Mouse (Mus musculus) right cerebral cortex, adult 18-20 months (tissue): ENCODE measurements at regions not wholly inside any gene's neighbourhood (a gene's known extent, or its start where the extent isn't known, plus 50 kb on each side); places are given as distances from the start of the nearest gene placed in this dataset.

Source experiments
- DNase-seq: peaks from one replicate; pipeline ENCODE4 v3.0.0; 2022; ENCODE audit warnings: mixed read lengths

DNA sequence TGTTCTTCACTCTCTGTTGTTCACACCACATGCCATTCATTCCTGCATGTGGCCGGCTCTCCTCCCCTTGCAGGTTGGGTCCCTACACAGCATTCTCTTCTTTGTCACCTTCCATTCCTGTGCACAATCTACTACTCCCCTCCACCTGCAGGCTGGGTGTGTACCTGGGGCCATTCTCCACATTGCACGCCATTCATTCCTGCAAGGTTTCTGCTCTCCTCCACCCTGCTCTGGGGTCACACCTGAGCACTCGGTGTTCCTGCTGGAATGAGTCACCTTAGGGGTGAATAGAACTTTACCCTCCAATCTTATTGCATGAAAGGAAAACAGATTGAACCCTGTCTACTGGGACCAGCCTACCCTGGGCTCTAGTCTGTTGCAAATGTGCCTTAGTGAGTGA is 72.7 kb upstream of the Id2 start:
- DNase-seq, result no peak

DNA sequence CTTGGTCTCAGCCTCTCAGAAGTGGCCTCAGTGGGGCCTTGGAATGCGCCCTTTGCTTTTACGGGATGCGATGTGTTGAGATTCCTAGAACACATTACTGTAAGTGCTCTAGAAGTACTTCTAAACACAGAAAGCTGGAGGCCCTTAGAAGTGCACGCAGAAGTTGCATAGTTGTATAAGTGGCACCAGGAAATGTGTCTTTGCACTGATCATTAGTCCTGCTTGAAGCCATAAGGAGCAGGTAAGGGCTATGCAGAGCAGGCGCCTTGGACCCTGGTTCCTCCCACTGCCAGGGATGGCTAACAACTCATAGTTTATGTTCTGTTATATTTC is 71.2 kb upstream of the Id2 start:
- no peak for DNase-seq

- no peak for DNase-seq
Measured at GRCm38 (mm10) chr12:25167504-25168212, 70.7 kb upstream of the Id2 start.

DNA sequence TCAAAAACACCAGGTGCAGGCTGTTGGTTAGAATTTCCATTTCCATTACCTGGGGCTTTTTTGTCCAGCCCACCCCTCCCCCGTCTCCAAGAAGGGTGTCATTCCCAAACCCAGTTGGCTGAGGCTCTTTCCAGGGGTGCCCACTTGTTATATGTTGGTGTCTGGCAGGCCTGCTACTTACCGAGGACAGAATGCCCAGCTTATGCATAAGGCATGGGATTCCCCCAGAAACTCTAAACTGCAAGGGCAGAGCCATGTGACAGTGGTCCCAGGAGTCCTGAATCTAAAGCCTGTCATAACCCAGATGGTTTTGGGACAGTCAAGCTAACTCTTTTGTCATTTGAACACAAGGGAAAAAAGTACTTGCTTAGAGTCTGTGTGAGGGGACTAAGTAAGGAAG is 69.6 kb upstream of the Id2 start:
- DNase-seq, result no peak

DNA sequence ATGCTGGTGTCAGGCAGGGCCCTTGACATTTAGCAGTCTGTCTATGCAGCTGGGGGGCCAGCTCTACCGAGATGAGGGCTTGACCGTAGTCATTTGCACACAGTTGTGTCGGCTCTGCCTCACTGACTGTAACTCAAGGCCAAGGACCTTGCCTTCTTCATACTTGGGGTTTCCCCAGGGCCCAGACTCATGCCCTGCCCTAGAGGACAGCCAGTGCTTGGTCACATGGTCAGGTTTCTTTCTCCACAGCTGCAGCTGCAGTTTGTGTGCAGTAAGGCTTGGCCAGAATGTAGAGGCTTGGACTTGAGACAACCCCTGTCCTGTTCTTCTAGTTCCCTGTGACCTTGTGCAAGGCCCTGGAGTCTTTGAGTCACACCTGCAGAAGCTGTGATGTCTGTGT is 68.7 kb upstream of the Id2 start:
- no peak for DNase-seq

- no peak for DNase-seq
Measured at GRCm38 (mm10) chr12:25164724-25165123, 67.8 kb upstream of the Id2 start.

- DNase-seq, result no peak
Measured at GRCm38 (mm10) chr12:25163541-25163940, 66.6 kb upstream of the Id2 start.

GRCm38 (mm10) chr12:25162843-25163242 is 65.9 kb upstream of the Id2 start:
- no peak for DNase-seq

DNA sequence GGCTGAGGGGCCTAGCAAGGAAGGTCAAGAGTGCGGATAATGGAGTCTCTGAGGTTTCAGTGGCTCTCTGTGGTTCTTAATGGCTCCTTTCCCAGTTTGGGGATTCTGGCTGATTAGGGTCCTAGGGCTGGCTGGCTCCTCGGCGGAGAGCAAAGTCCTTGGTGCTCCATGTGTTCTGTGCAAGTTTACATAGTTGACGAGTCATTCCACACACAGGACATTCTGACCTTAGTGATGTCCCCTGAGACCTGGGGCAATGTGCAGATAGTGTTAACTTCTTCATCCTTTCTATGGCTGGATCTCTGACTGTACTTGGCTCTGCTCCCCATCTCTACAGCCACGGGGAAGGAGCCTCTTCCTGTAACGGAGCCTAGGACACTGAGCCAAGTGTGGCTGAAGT is 65.0 kb upstream of the Id2 start:
- no peak for DNase-seq

DNA sequence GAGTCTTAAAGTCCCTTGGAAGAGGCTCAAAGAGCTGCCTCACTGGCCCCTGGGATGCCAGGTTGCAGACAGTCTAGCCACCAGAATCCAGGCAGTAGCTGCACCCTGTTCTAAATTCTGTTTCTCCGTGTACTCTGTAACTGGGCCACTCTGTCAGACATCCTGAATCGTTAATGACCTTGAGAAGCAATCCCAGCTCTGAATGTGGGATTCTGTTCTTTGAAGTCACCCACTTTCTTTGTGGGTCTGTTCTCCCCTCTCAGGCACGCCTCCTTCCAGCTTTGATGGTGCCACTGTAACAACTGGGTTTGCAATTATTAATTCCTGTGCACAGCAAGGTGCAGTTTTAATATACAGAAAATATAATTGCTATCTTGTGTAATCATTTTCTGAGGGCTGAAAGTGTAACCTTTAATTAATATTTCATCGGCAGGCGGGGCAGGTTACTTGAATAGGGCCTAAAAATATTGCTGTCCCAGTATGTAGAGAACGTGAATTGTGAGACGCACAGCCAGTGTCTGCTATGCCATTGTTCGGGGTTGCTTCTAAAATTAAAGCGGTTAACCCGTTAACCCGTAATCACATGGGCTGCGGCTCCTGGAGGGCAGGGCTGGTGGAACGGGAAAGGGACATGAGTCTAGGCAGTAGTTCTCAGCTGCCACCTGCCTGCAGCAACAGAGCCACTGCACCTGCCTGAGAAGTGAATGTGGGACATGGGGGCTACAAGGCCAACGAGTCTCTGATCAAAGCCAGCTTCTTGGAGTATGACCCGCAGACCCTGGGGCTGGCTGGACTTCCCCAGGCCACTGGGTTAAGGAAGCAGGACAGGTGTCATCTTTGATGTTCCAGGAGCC is 64.3 kb upstream of the Id2 start:
- DNase-seq, result peak; percentile 25

DNA sequence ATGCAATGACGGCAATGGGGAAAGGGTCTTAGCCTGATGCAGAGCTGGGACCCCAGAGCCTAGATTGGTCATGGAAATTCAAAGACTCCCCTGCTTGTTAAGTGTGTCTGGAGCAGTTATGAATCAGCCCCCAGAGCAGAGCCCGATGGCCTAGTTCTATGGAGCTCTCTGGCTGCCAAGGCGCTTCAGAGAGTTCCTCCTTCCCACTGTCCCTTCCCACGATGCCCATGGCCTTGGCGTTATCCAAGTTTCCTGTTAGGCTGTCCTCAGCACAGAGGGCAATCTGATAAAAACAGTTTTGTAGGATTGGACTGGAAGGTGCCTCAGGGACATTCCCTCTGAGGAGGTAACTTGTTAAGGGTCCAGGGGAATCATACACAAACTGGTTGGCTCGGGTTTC is 62.2 kb upstream of the Id2 start:
- no peak for DNase-seq

DNA sequence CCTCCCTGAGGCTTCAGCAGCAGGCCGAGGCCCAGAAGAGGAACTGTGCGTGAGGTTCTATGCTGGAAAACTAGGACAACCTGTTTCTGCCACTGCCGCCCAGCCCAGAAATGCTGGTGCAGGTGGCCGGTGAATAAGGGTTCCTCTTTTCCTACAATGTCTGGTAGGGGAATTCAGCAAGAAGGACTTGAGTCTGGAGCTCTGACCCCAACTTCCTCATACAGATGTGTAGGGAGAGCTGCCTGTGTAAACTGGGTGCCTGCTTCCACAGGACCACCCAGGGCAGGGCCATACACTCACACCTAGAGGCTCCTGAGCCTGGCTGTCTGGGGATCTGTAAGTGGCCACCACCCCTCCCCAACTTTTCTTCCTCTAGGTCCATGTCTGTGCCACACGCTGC is 60.3 kb upstream of the Id2 start:
- DNase-seq, result no peak

- DNase-seq, result no peak
Measured at GRCm38 (mm10) chr12:25155396-25155795, 58.5 kb upstream of the Id2 start.

GRCm38 (mm10) chr12:25148099-25148498 is 51.2 kb upstream of the Id2 start:
- DNase-seq, result no peak
